Mouse (Mus musculus): Measurements from ENCODE around the gene Ptpn12. TPM values are rescaled to one million over a fixed set of nuclear protein-coding genes. Genes with fewer than 3 reads are reported as not detected.

Ptpn12 gene
- polyA plus RNA-seq (2014; fragmentation: Nextera tagmentation; extraction: Ambion mirVana): 28.0 and 29.6 TPM in 2 replicates

- H3K27me3 ChIP-seq (ENCODE audit: control insufficient read depth, insufficient read depth, low read length): no peaks in the 10 kb centered on the region
- peak within 1 kb of the TSS; percentile 99 for H3K27ac ChIP-seq (ENCODE audit: low read depth, low read length)
- peaks cover 4% of the 10 kb centered on the region for H3K4me1 ChIP-seq (ENCODE audit: control insufficient read depth, insufficient read depth, low read length)
- H3K4me3 ChIP-seq (ENCODE audit: low read depth, low read length): peak within 1 kb of the TSS; percentile 95
- peak within 1 kb of the TSS; percentile 61 for H3K4me2 ChIP-seq
- H3K9me3 ChIP-seq (ENCODE audit: control insufficient read depth, low read length): no peaks in the 10 kb centered on the region
- WGBS: under 1% methylated on average over 60 of the region's 73 CpGs
- peak; percentile 99 for DNase-seq (ENCODE audit: low spot score, missing footprints)
- H3K36me3 ChIP-seq (ENCODE audit: control insufficient read depth, insufficient read depth, low read length): no peaks in the 10 kb centered on the region
- ATAC-seq (ENCODE audit: low FRiP score): peak; percentile 96
- peak within 1 kb of the TSS; percentile 99 for H3K9ac ChIP-seq (ENCODE audit: low read length)
Measured at GRCm38 (mm10) chr5:21055820-21056531, at the start of gene Ptpn12. TSS of gene Ptpn12 (minus strand) at chr5:21055911.

GRCm38 (mm10) chr5:21091179-21091578 lies 35.5 kb upstream of the Ptpn12 start:
- H3K27ac ChIP-seq (ENCODE audit: low read depth, low read length): no peak overlapping the region
- ATAC-seq (ENCODE audit: low FRiP score): no peak
- no peak overlapping the region for H3K9ac ChIP-seq (ENCODE audit: low read length)
- no peaks in the 10 kb centered on the region for H3K27me3 ChIP-seq (ENCODE audit: control insufficient read depth, insufficient read depth, low read length)
- no peak overlapping the region for H3K4me3 ChIP-seq (ENCODE audit: low read depth, low read length)
- DNase-seq (ENCODE audit: low spot score, missing footprints): no peak
- no peaks in the 10 kb centered on the region for H3K36me3 ChIP-seq (ENCODE audit: control insufficient read depth, insufficient read depth, low read length)
- no peaks in the 10 kb centered on the region for H3K4me1 ChIP-seq (ENCODE audit: control insufficient read depth, insufficient read depth, low read length)
- H3K9me3 ChIP-seq (ENCODE audit: control insufficient read depth, low read length): no peaks in the 10 kb centered on the region
- 82% methylated on average over 6 of the region's 6 CpGs for WGBS
- H3K4me2 ChIP-seq: no peak overlapping the region

- no peak overlapping the region for H3K27ac ChIP-seq (ENCODE audit: low read depth, low read length)
- no peaks in the 10 kb centered on the region for H3K27me3 ChIP-seq (ENCODE audit: control insufficient read depth, insufficient read depth, low read length)
- 85% methylated on average over 2 of the region's 2 CpGs for WGBS
- no peak for ATAC-seq (ENCODE audit: low FRiP score)
- H3K9ac ChIP-seq (ENCODE audit: low read length): no peak overlapping the region
- H3K4me3 ChIP-seq (ENCODE audit: low read depth, low read length): no peak overlapping the region
- H3K9me3 ChIP-seq (ENCODE audit: control insufficient read depth, low read length): no peaks in the 10 kb centered on the region
- no peak for DNase-seq (ENCODE audit: low spot score, missing footprints)
- peaks cover 4% of the 10 kb centered on the region for H3K4me1 ChIP-seq (ENCODE audit: control insufficient read depth, insufficient read depth, low read length)
- no peak overlapping the region for H3K4me2 ChIP-seq
- H3K36me3 ChIP-seq (ENCODE audit: control insufficient read depth, insufficient read depth, low read length): no peaks in the 10 kb centered on the region
Measured at GRCm38 (mm10) chr5:21057217-21057616, 1.5 kb upstream of the Ptpn12 start.

- H3K36me3 ChIP-seq (ENCODE audit: control insufficient read depth, insufficient read depth, low read length): no peaks in the 10 kb centered on the region
- H3K9me3 ChIP-seq (ENCODE audit: control insufficient read depth, low read length): no peaks in the 10 kb centered on the region
- peaks cover 4% of the 10 kb centered on the region for H3K4me1 ChIP-seq (ENCODE audit: control insufficient read depth, insufficient read depth, low read length)
- H3K4me2 ChIP-seq: peak overlapping the region; percentile 55
- no peaks in the 10 kb centered on the region for H3K27me3 ChIP-seq (ENCODE audit: control insufficient read depth, insufficient read depth, low read length)
- ATAC-seq (ENCODE audit: low FRiP score): no peak
- WGBS: 13% methylated on average over 8 of the region's 8 CpGs
- H3K27ac ChIP-seq (ENCODE audit: low read depth, low read length): peak overlapping the region; percentile 99
- H3K4me3 ChIP-seq (ENCODE audit: low read depth, low read length): peak overlapping the region; percentile 95
- peak overlapping the region; percentile 50 for H3K9ac ChIP-seq (ENCODE audit: low read length)
- DNase-seq (ENCODE audit: low spot score, missing footprints): no peak
Measured at GRCm38 (mm10) chr5:21056595-21056994, 884 bp upstream of the Ptpn12 start.

GRCm38 (mm10) chr5:21055071-21055819 lies 466 bp downstream of the Ptpn12 start:
- H3K4me3 ChIP-seq (ENCODE audit: low read depth, low read length): peak overlapping the region; percentile 95
- DNase-seq (ENCODE audit: low spot score, missing footprints): peak; percentile 97
- H3K4me1 ChIP-seq (ENCODE audit: control insufficient read depth, insufficient read depth, low read length): peaks cover 4% of the 10 kb centered on the region
- H3K36me3 ChIP-seq (ENCODE audit: control insufficient read depth, insufficient read depth, low read length): no peaks in the 10 kb centered on the region
- H3K9ac ChIP-seq (ENCODE audit: low read length): peak overlapping the region; percentile 99
- no peaks in the 10 kb centered on the region for H3K27me3 ChIP-seq (ENCODE audit: control insufficient read depth, insufficient read depth, low read length)
- H3K27ac ChIP-seq (ENCODE audit: low read depth, low read length): peak overlapping the region; percentile 99
- peak overlapping the region; percentile 61 for H3K4me2 ChIP-seq
- WGBS: under 1% methylated on average over 79 of the region's 84 CpGs
- peak; percentile 47; the same call in 1 of the 2 replicates for ATAC-seq (ENCODE audit: low FRiP score)
- no peaks in the 10 kb centered on the region for H3K9me3 ChIP-seq (ENCODE audit: control insufficient read depth, low read length)

GRCm38 (mm10) chr5:21054472-21055070 lies 1.1 kb downstream of the Ptpn12 start:
- DNase-seq (ENCODE audit: low spot score, missing footprints) (peak; percentile 94), ATAC-seq (ENCODE audit: low FRiP score) (peak; percentile 30)
- Histone ChIP-seq H3K27me3 (ENCODE audit: control insufficient read depth, insufficient read depth, low read length) (no peaks in the 10 kb centered on the region), H3K27ac (ENCODE audit: low read depth, low read length) (peak overlapping the region; percentile 99), H3K4me3 (ENCODE audit: low read depth, low read length) (peak overlapping the region; percentile 95), H3K9ac (ENCODE audit: low read length) (peak overlapping the region; percentile 99), H3K9me3 (ENCODE audit: control insufficient read depth, low read length) (no peaks in the 10 kb centered on the region), H3K4me1 (ENCODE audit: control insufficient read depth, insufficient read depth, low read length) (peaks cover 4% of the 10 kb centered on the region), H3K4me2 (peak overlapping the region; percentile 61), H3K36me3 (ENCODE audit: control insufficient read depth, insufficient read depth, low read length) (no peaks in the 10 kb centered on the region)
- 1% methylated on average over 20 of the region's 20 CpGs for WGBS

- peak overlapping the region; percentile 99 for H3K9ac ChIP-seq (ENCODE audit: low read length)
- 66% methylated on average over 3 of the region's 3 CpGs for WGBS
- ATAC-seq (ENCODE audit: low FRiP score): no peak
Measured at GRCm38 (mm10) chr5:21053571-21054307, 2.0 kb downstream of the Ptpn12 start.

GRCm38 (mm10) chr5:21052521-21052920 lies 3.2 kb downstream of the Ptpn12 start:
- WGBS: 97% methylated on average over 1 of the region's 1 CpGs
- Histone ChIP-seq H3K4me1 (ENCODE audit: control insufficient read depth, insufficient read depth, low read length) (peaks cover 4% of the 10 kb centered on the region), H3K4me3 (ENCODE audit: low read depth, low read length) (no peak overlapping the region), H3K9me3 (ENCODE audit: control insufficient read depth, low read length) (no peaks in the 10 kb centered on the region), H3K36me3 (ENCODE audit: control insufficient read depth, insufficient read depth, low read length) (no peaks in the 10 kb centered on the region), H3K27me3 (ENCODE audit: control insufficient read depth, insufficient read depth, low read length) (no peaks in the 10 kb centered on the region), H3K4me2 (no peak overlapping the region), H3K9ac (ENCODE audit: low read length) (no peak overlapping the region), H3K27ac (ENCODE audit: low read depth, low read length) (no peak overlapping the region)
- no peak for ATAC-seq (ENCODE audit: low FRiP score)
- no peak for DNase-seq (ENCODE audit: low spot score, missing footprints)

More at GRCm38 (mm10) chr5:21053571-21054307, 2.0 kb downstream of the Ptpn12 start:
- no peak for DNase-seq (ENCODE audit: low spot score, missing footprints)
- Histone ChIP-seq H3K9me3 (ENCODE audit: control insufficient read depth, low read length) (no peaks in the 10 kb centered on the region), H3K4me3 (ENCODE audit: low read depth, low read length) (peak overlapping the region; percentile 95), H3K27ac (ENCODE audit: low read depth, low read length) (no peak overlapping the region), H3K27me3 (ENCODE audit: control insufficient read depth, insufficient read depth, low read length) (no peaks in the 10 kb centered on the region), H3K36me3 (ENCODE audit: control insufficient read depth, insufficient read depth, low read length) (no peaks in the 10 kb centered on the region), H3K4me2 (peak overlapping the region; percentile 61), H3K4me1 (ENCODE audit: control insufficient read depth, insufficient read depth, low read length) (peaks cover 4% of the 10 kb centered on the region)
